Mouse (Mus musculus): ENCODE results near the gene Cfp. TPM values are rescaled to one million over a fixed set of nuclear protein-coding genes. Genes with fewer than 3 reads are reported as not detected.

The Cfp gene
- polyA plus RNA-seq (2015; fragmentation: Nextera tagmentation; extraction: Ambion mirVana): 6.3 and 7.0 TPM in 2 replicates

DNA sequence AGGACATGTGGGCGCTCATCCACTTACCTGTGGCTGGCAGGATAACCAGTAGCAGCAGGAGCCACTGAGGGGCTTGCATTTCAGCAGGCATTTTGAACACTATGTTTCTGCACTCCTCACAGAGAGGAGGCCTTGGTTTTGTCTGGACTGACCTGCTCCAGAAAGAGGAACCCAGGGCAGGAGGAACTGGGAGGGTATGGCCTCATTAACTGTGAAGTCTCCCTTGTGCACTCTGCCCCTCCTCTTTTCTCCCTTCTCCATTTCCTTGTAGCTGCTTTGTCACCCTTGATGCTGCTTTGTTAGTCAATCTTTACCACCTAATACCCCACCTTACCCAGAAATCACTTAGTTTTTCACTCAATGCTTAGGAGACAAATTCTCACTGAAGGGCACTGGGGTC lies at the start of gene Cfp:
Gene Cfp (minus strand): TSS at position 192 of the 400 bp plus-strand sequence.
- Histone ChIP-seq H3K36me3 (ENCODE audit: control insufficient read depth, insufficient read depth, low read length) (peaks cover 11% of the 10 kb centered on the region), H3K4me3 (ENCODE audit: low read depth, low read length) (no peak within 1 kb of the TSS), H3K4me2 (ENCODE audit: low read length) (no peak within 1 kb of the TSS), H3K9ac (ENCODE audit: low read depth, low read length) (no peak within 1 kb of the TSS), H3K9me3 (replicated peaks; ENCODE audit: control insufficient read depth, low read length, poor library complexity, severe bottlenecking) (no peaks in the 10 kb centered on the region), H3K27me3 (ENCODE audit: control insufficient read depth, insufficient read depth, low read depth, low read length) (no peaks in the 10 kb centered on the region), H3K4me1 (ENCODE audit: control insufficient read depth, insufficient read depth, low read length) (no peaks in the 10 kb centered on the region), H3K27ac (ENCODE audit: low read length) (no peak within 1 kb of the TSS)
- no peak for ATAC-seq
- WGBS: 85% methylated on average over 1 of the region's 1 CpGs

- no peak overlapping the region for H3K4me3 ChIP-seq (ENCODE audit: low read depth, low read length)
- no peaks in the 10 kb centered on the region for H3K9me3 ChIP-seq (replicated peaks; ENCODE audit: control insufficient read depth, low read length, poor library complexity, severe bottlenecking)
- H3K27ac ChIP-seq (ENCODE audit: low read length): no peak overlapping the region
- H3K4me1 ChIP-seq (ENCODE audit: control insufficient read depth, insufficient read depth, low read length): no peaks in the 10 kb centered on the region
- no peak for ATAC-seq
- no peak overlapping the region for H3K4me2 ChIP-seq (ENCODE audit: low read length)
- no peak overlapping the region for H3K9ac ChIP-seq (ENCODE audit: low read depth, low read length)
- H3K36me3 ChIP-seq (ENCODE audit: control insufficient read depth, insufficient read depth, low read length): no peaks in the 10 kb centered on the region
- WGBS: 62% methylated on average over 1 of the region's 1 CpGs
- H3K27me3 ChIP-seq (ENCODE audit: control insufficient read depth, insufficient read depth, low read depth, low read length): no peaks in the 10 kb centered on the region
Measured at GRCm38 (mm10) chrX:20980901-20981300, 49.5 kb upstream of the Cfp start.

GRCm38 (mm10) chrX:20961477-20962378 lies 30.4 kb upstream of the Cfp start, which contains the start of gene Uxt:
Uxt (minus strand) TSS chrX:20962017.
- H3K36me3 ChIP-seq (ENCODE audit: control insufficient read depth, insufficient read depth, low read length): no peaks in the 10 kb centered on the region
- WGBS: 19% methylated on average over 57 of the region's 57 CpGs

GRCm38 (mm10) chrX:20950191-20950880 lies 19.0 kb upstream of the Cfp start, which contains the start of gene Elk1:
Elk1 (minus strand) TSS chrX:20950608.
- ATAC-seq: peak; percentile 98
- Histone ChIP-seq H3K27ac (ENCODE audit: low read length) (peak within 1 kb of the TSS; percentile 84), H3K9ac (ENCODE audit: low read depth, low read length) (peak within 1 kb of the TSS; percentile 76), H3K27me3 (ENCODE audit: control insufficient read depth, insufficient read depth, low read depth, low read length) (no peaks in the 10 kb centered on the region), H3K4me1 (ENCODE audit: control insufficient read depth, insufficient read depth, low read length) (peaks cover 12% of the 10 kb centered on the region), H3K9me3 (replicated peaks; ENCODE audit: control insufficient read depth, low read length, poor library complexity, severe bottlenecking) (no peaks in the 10 kb centered on the region), H3K4me3 (ENCODE audit: low read depth, low read length) (peak within 1 kb of the TSS; percentile 60), H3K36me3 (ENCODE audit: control insufficient read depth, insufficient read depth, low read length) (no peaks in the 10 kb centered on the region), H3K4me2 (ENCODE audit: low read length) (peak within 1 kb of the TSS; percentile 67)
- WGBS: 22% methylated on average over 27 of the region's 30 CpGs

More at GRCm38 (mm10) chrX:20961477-20962378, 30.4 kb upstream of the Cfp start, which contains the start of gene Uxt:
- H3K4me2 ChIP-seq (ENCODE audit: low read length): peak within 1 kb of the TSS; percentile 56
- H3K4me3 ChIP-seq (ENCODE audit: low read depth, low read length): peak within 1 kb of the TSS; percentile 46
- H3K9ac ChIP-seq (ENCODE audit: low read depth, low read length): peak within 1 kb of the TSS; percentile 55; the same call in 1 of the 2 replicates
- peak; percentile 98 for ATAC-seq
- H3K27ac ChIP-seq (ENCODE audit: low read length): peak within 1 kb of the TSS; percentile 72
- peaks cover 2% of the 10 kb centered on the region; the same call in 1 of the 2 replicates for H3K4me1 ChIP-seq (ENCODE audit: control insufficient read depth, insufficient read depth, low read length)
- 0 out of 2 replicates have a peak, but pooled peaks cover 3% of the 10 kb centered on the region for H3K9me3 ChIP-seq (replicated peaks; ENCODE audit: control insufficient read depth, low read length, poor library complexity, severe bottlenecking)
- H3K27me3 ChIP-seq (ENCODE audit: control insufficient read depth, insufficient read depth, low read depth, low read length): no peaks in the 10 kb centered on the region

DNA sequence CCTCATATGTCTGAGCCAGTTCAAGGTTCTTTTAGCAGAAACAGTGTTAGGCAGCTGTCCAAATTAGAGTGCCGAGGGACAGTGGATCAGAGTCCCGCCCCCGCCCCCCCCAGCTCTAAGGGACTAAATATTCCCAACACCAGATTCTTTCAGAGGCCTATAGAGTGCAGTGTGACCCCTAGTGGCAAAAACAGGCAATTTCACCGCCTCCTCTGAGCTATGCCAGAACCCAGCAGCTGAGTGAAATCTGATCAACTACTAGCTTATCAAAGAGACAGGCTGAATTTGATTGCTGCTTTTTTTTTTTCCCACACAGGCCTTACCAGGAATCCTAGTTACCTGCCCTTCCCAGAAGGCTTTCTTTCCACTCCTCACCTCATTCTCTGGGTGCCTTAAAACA lies 14.7 kb upstream of the Cfp start:
- no peaks in the 10 kb centered on the region for H3K36me3 ChIP-seq (ENCODE audit: control insufficient read depth, insufficient read depth, low read length)
- H3K4me1 ChIP-seq (ENCODE audit: control insufficient read depth, insufficient read depth, low read length): peaks cover 12% of the 10 kb centered on the region
- H3K9ac ChIP-seq (ENCODE audit: low read depth, low read length): no peak overlapping the region
- no peaks in the 10 kb centered on the region for H3K27me3 ChIP-seq (ENCODE audit: control insufficient read depth, insufficient read depth, low read depth, low read length)
- no peaks in the 10 kb centered on the region for H3K9me3 ChIP-seq (replicated peaks; ENCODE audit: control insufficient read depth, low read length, poor library complexity, severe bottlenecking)
- no peak overlapping the region for H3K27ac ChIP-seq (ENCODE audit: low read length)
- H3K4me2 ChIP-seq (ENCODE audit: low read length): no peak overlapping the region
- no peak for ATAC-seq
- 12% methylated on average over 4 of the region's 4 CpGs for WGBS
- no peak overlapping the region for H3K4me3 ChIP-seq (ENCODE audit: low read depth, low read length)

GRCm38 (mm10) chrX:20931963-20932362 lies 608 bp upstream of the Cfp start:
- Histone ChIP-seq H3K27me3 (ENCODE audit: control insufficient read depth, insufficient read depth, low read depth, low read length) (no peaks in the 10 kb centered on the region), H3K36me3 (ENCODE audit: control insufficient read depth, insufficient read depth, low read length) (peaks cover 10% of the 10 kb centered on the region), H3K9ac (ENCODE audit: low read depth, low read length) (no peak overlapping the region), H3K4me1 (ENCODE audit: control insufficient read depth, insufficient read depth, low read length) (no peaks in the 10 kb centered on the region), H3K4me3 (ENCODE audit: low read depth, low read length) (no peak overlapping the region), H3K4me2 (ENCODE audit: low read length) (no peak overlapping the region), H3K27ac (ENCODE audit: low read length) (no peak overlapping the region), H3K9me3 (replicated peaks; ENCODE audit: control insufficient read depth, low read length, poor library complexity, severe bottlenecking) (no peaks in the 10 kb centered on the region)
- ATAC-seq: no peak
- WGBS: 89% methylated on average over 1 of the region's 1 CpGs

DNA sequence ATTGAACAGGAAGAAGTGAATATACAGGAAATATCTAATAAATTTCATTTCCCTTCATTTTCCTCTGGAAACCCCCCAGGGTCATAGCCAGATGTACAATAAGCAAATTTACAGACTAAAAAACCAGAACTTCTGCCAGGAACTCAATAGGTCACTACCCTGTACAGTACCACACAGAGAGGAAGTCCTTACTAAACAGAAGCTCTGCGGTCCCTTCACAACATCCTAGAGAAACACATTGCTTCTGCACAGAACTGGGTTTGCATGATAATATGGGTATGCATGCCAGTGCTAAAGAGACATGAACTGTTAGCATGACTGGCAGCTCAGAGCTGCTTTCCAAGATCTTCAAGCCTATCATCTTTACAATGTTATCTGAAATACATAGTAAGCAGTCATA lies 1.5 kb downstream of the Cfp start:
- H3K4me2 ChIP-seq (ENCODE audit: low read length): no peak overlapping the region
- WGBS: 95% methylated on average over 1 of the region's 1 CpGs
- H3K4me1 ChIP-seq (ENCODE audit: control insufficient read depth, insufficient read depth, low read length): no peaks in the 10 kb centered on the region
- H3K27ac ChIP-seq (ENCODE audit: low read length): no peak overlapping the region
- no peak overlapping the region for H3K4me3 ChIP-seq (ENCODE audit: low read depth, low read length)
- no peaks in the 10 kb centered on the region for H3K9me3 ChIP-seq (replicated peaks; ENCODE audit: control insufficient read depth, low read length, poor library complexity, severe bottlenecking)
- no peak overlapping the region for H3K9ac ChIP-seq (ENCODE audit: low read depth, low read length)
- peaks cover 8% of the 10 kb centered on the region; the same call in 1 of the 2 replicates for H3K36me3 ChIP-seq (ENCODE audit: control insufficient read depth, insufficient read depth, low read length)
- H3K27me3 ChIP-seq (ENCODE audit: control insufficient read depth, insufficient read depth, low read depth, low read length): no peaks in the 10 kb centered on the region
- ATAC-seq: no peak

GRCm38 (mm10) chrX:20924976-20925375 lies 6.4 kb downstream of the Cfp start:
- no peaks in the 10 kb centered on the region for H3K9me3 ChIP-seq (replicated peaks; ENCODE audit: control insufficient read depth, low read length, poor library complexity, severe bottlenecking)
- no peak overlapping the region for H3K4me2 ChIP-seq (ENCODE audit: low read length)
- no peaks in the 10 kb centered on the region for H3K27me3 ChIP-seq (ENCODE audit: control insufficient read depth, insufficient read depth, low read depth, low read length)
- 0 out of 2 replicates have a peak, but pooled peaks cover 4% of the 10 kb centered on the region for H3K36me3 ChIP-seq (ENCODE audit: control insufficient read depth, insufficient read depth, low read length)
- no peak overlapping the region for H3K4me3 ChIP-seq (ENCODE audit: low read depth, low read length)
- no peaks in the 10 kb centered on the region for H3K4me1 ChIP-seq (ENCODE audit: control insufficient read depth, insufficient read depth, low read length)
- H3K9ac ChIP-seq (ENCODE audit: low read depth, low read length): no peak overlapping the region
- no peak for ATAC-seq
- no peak overlapping the region for H3K27ac ChIP-seq (ENCODE audit: low read length)

Data from midbrain, embryonic 16.5 days (tissue).